Mouse (Mus musculus) MEL (cell line): ENCODE measurements around the gene Sepsecs. TPM values are rescaled to one million over a fixed set of nuclear protein-coding genes. Genes with fewer than 3 reads are reported as not detected.
A peak's percentile ranks its signal among the peaks of the same experiment; 100 is the strongest.

Experiments
- DNase-seq: peaks from one replicate; pipeline ENCODE4 v3.0.0; 2011; ENCODE audit warnings: low read depth, low spot score
- H3K27ac ChIP-seq: 2 replicates; pipeline ENCODE4 v1.5.1; 2012; ENCODE audit warnings: low read depth, mild to moderate bottlenecking, control low read depth, low read length, moderate library complexity; ENCODE audit not compliant: control insufficient read depth
- H3K27me3 ChIP-seq, 2 experiments: fragments of 150-350 bp in 1 of 2; sonication (generic) in 1 of 2; 2 replicates each; pipeline ENCODE4 v1.6.1; 2012; ENCODE audit warnings: low read length in 2 of 2, mild to moderate bottlenecking in 2 of 2, improper control_type of control experiment in 1 of 2, moderate library complexity in 1 of 2; ENCODE audit not compliant: insufficient read depth in 2 of 2, control insufficient read depth in 1 of 2
- H3K36me3 ChIP-seq, 2 experiments: 2 replicates each; pipeline ENCODE4 v1.6.1; 2012 to 2014; ENCODE audit warnings: low read length in 2 of 2, improper control_type of control experiment in 1 of 2, inconsistent platforms in 1 of 2, mild to moderate bottlenecking in 1 of 2; ENCODE audit not compliant: insufficient read depth in 2 of 2, control insufficient read depth in 1 of 2
- H3K4me1 ChIP-seq, 2 experiments: fragments of 150-350 bp in 1 of 2; sonication (generic) in 1 of 2; 2 replicates each; pipeline ENCODE4 v1.6.1; 2012; ENCODE audit warnings: low read length in 2 of 2, improper control_type of control experiment in 1 of 2, mild to moderate bottlenecking in 1 of 2; ENCODE audit not compliant: insufficient read depth in 2 of 2, control insufficient read depth in 1 of 2
- H3K4me3 ChIP-seq, 2 experiments: fragments of 150-350 bp in 1 of 2; sonication (generic) in 1 of 2; 2 replicates each; pipeline ENCODE4 v1.5.1; 2012; ENCODE audit warnings: low read depth in 2 of 2, low read length in 2 of 2, mild to moderate bottlenecking in 2 of 2, moderate library complexity in 2 of 2, control low read depth in 1 of 2, improper control_type of control experiment in 1 of 2; ENCODE audit not compliant: control insufficient read depth in 1 of 2, insufficient read depth in 1 of 2
- H3K79me2 ChIP-seq: 2 replicates; pipeline ENCODE4 v1.6.1; 2012; ENCODE audit warnings: mild to moderate bottlenecking, low read length, moderate library complexity; ENCODE audit not compliant: control insufficient read depth, poor library complexity, insufficient read depth
- H3K9ac ChIP-seq: 2 replicates; pipeline ENCODE4 v1.6.1; 2012; ENCODE audit warnings: low read depth, mild to moderate bottlenecking, control low read depth, low read length, moderate library complexity; ENCODE audit not compliant: control insufficient read depth, poor library complexity, severe bottlenecking
- H3K9me3 ChIP-seq: fragments of 150-350 bp; sonication (generic); replicated peaks from 2 replicates; pipeline ENCODE4 v1.6.1; 2012; ENCODE audit warnings: mild to moderate bottlenecking, low read length, improper control_type of control experiment, moderate library complexity; ENCODE audit not compliant: insufficient read depth
- BHLHE40 ChIP-seq: IDR thresholded peaks from 2 replicates; pipeline ENCODE4 v1.6.1; 2012; ENCODE audit warnings: low read depth, mild to moderate bottlenecking, inconsistent platforms, low read length, improper control_type of control experiment, borderline replicate concordance
- EP300 ChIP-seq, 2 experiments: IDR thresholded peaks; 2 replicates each; pipeline ENCODE4 v1.6.1; 2011; ENCODE audit warnings: improper control_type of control experiment in 2 of 2, low read length in 2 of 2, low read depth in 1 of 2, mild to moderate bottlenecking in 1 of 2
- ETS1 ChIP-seq: IDR thresholded peaks from 2 replicates; pipeline ENCODE4 v1.6.1; 2012; ENCODE audit warnings: low read depth, mild to moderate bottlenecking, inconsistent platforms, low read length, improper control_type of control experiment, moderate library complexity
- GABPA ChIP-seq: IDR thresholded peaks from 2 replicates; pipeline ENCODE4 v1.6.1; 2012; ENCODE audit warnings: low read depth, mild to moderate bottlenecking, inconsistent platforms, low read length, improper control_type of control experiment, moderate library complexity
- GATA1 ChIP-seq: IDR thresholded peaks from 2 replicates; pipeline ENCODE4 v1.6.1; 2011; ENCODE audit warnings: low read depth, low read length, improper control_type of control experiment
- MXI1 ChIP-seq: IDR thresholded peaks from 2 replicates; pipeline ENCODE4 v1.6.1; 2011; ENCODE audit warnings: mild to moderate bottlenecking, low read depth, low read length, improper control_type of control experiment
- MYB ChIP-seq: IDR thresholded peaks from 2 replicates; pipeline ENCODE4 v1.6.1; 2011; ENCODE audit warnings: mild to moderate bottlenecking, low read depth, low read length, improper control_type of control experiment
- MYC ChIP-seq: IDR thresholded peaks from 2 replicates; pipeline ENCODE4 v1.6.1; 2011; ENCODE audit warnings: low read depth, mild to moderate bottlenecking, low read length, improper control_type of control experiment, moderate library complexity
- NRF1 ChIP-seq: IDR thresholded peaks from 2 replicates; pipeline ENCODE4 v1.6.1; 2014; ENCODE audit warnings: low read depth, mild to moderate bottlenecking, inconsistent platforms, low read length, improper control_type of control experiment, moderate library complexity; ENCODE audit not compliant: poor library complexity, insufficient read depth, severe bottlenecking
- POLR2AphosphoS5 ChIP-seq: IDR thresholded peaks from 2 replicates; pipeline ENCODE4 v1.6.1; 2012; ENCODE audit warnings: low read depth, borderline replicate concordance, mild to moderate bottlenecking, inconsistent platforms, low read length, moderate library complexity, mixed read lengths
- RCOR1 ChIP-seq: IDR thresholded peaks from 2 replicates; pipeline ENCODE4 v1.6.1; 2012; ENCODE audit warnings: low read depth, mild to moderate bottlenecking, inconsistent platforms, low read length, improper control_type of control experiment
- SIN3A ChIP-seq: IDR thresholded peaks from 2 replicates; pipeline ENCODE4 v1.6.1; 2012; ENCODE audit warnings: low read length, improper control_type of control experiment, inconsistent platforms
- TAL1 ChIP-seq: IDR thresholded peaks from 2 replicates; pipeline ENCODE4 v1.6.1; 2012; ENCODE audit warnings: mild to moderate bottlenecking, inconsistent platforms, low read length, moderate library complexity, mixed read lengths
- TCF12 ChIP-seq: IDR thresholded peaks from 2 replicates; pipeline ENCODE4 v1.6.1; 2014; ENCODE audit warnings: low read depth, mild to moderate bottlenecking, inconsistent platforms, low read length, improper control_type of control experiment, moderate library complexity
- ZMIZ1 ChIP-seq: IDR thresholded peaks from 2 replicates; pipeline ENCODE4 v1.6.1; 2012; ENCODE audit warnings: low read depth, mild to moderate bottlenecking, inconsistent platforms, low read length, improper control_type of control experiment, moderate library complexity
- polyA plus RNA-seq, 2 experiments: library from polyadenylated mRNA; stranded (reverse) in 1 of 2; unstranded in 1 of 2; fragments of >175 nt in 1 of 2; fragments of >200 nt in 1 of 2; gene quantifications; 2 replicates each; pipeline versions ENCODE4 v1.2.1 to v1.2.4; 2012; ENCODE audit warnings: low replicate concordance in 2 of 2, low read depth in 1 of 2; ENCODE audit not compliant: insufficient read length in 2 of 2, insufficient read depth in 1 of 2, missing spikeins in 1 of 2
- total RNA-seq: library from RNA; depleted of rRNA; stranded (reverse); fragments of 300-350 nt; gene quantifications from 2 replicates; pipeline ENCODE4 v1.2.3, GENCODE M21; 2012

Gene Sepsecs
- total and polyA plus RNA-seq, 3 experiments = 11.8 to 12.2 TPM; not detected in 1

GRCm38 (mm10) chr5:52641736-52642135, 27.8 kb downstream of the Sepsecs start:
- H3K36me3 ChIP-seq = peaks cover 16 to 36% of the 10 kb centered on the region in 2 experiments
- TF ChIP-seq MYB = no peak
- peak; percentile 39; the same call in 1 of the 2 replicates for TF ChIP-seq TAL1
- TF ChIP-seq EP300 (IDR thresholded peaks at IDR 0.05; ENCODE audit: low read depth in 1 of 2, low read length in 2 of 2) = peak; percentile 89 to 90
- no peak for TF ChIP-seq GABPA
- TF ChIP-seq ETS1 = peak; percentile 96
- no peak for TF ChIP-seq NRF1
- TF ChIP-seq MXI1 = no peak
- peak; percentile 92 for TF ChIP-seq TCF12
- TF ChIP-seq GATA1 = peak; percentile 93
- peak; percentile 73 for TF ChIP-seq RCOR1
- TF ChIP-seq SIN3A = peak; percentile 71
- H3K79me2 ChIP-seq = no peaks in the 10 kb centered on the region

GRCm38 (mm10) chr5:52638916-52639315, 30.6 kb downstream of the Sepsecs start:
- Histone ChIP-seq H3K79me2 (no peaks in the 10 kb centered on the region), H3K27ac (no peak overlapping the region), H3K4me1 (peaks cover 12 to 26% of the 10 kb centered on the region in 2 experiments), H3K9me3 (no peaks in the 10 kb centered on the region), H3K4me3 (no peak overlapping the region), H3K36me3 (peaks cover 6 to 36% of the 10 kb centered on the region in 2 experiments; a peak in 3 of 4 replicates), H3K9ac (no peak overlapping the region), H3K27me3 (no peaks in the 10 kb centered on the region)
- TF ChIP-seq BHLHE40 = no peak
- TF ChIP-seq ZMIZ1 = no peak
- no peak for TF ChIP-seq EP300 (IDR thresholded peaks at IDR 0.05; ENCODE audit: low read depth in 1 of 2, low read length in 2 of 2)
- no peak for TF ChIP-seq MYB
- TF ChIP-seq MYC = no peak
- TF ChIP-seq MXI1 = no peak
- DNase-seq = no peak

More at GRCm38 (mm10) chr5:52641736-52642135, 27.8 kb downstream of the Sepsecs start:
- Histone ChIP-seq H3K27me3 (no peaks in the 10 kb centered on the region), H3K9ac (no peak overlapping the region), H3K27ac (peak overlapping the region; percentile 37), H3K4me1 (peaks cover 10 to 29% of the 10 kb centered on the region in 2 experiments), H3K9me3 (no peaks in the 10 kb centered on the region), H3K4me3 (no peak overlapping the region)
- DNase-seq = peak; percentile 55

GRCm38 (mm10) chr5:52638006-52638405, 31.5 kb downstream of the Sepsecs start:
- Histone ChIP-seq H3K27me3 (no peaks in the 10 kb centered on the region), H3K4me1 (peaks cover 12 to 23% of the 10 kb centered on the region in 2 experiments)

More at GRCm38 (mm10) chr5:52638006-52638405, 31.5 kb downstream of the Sepsecs start:
- Histone ChIP-seq H3K36me3 (peaks cover 2 to 34% of the 10 kb centered on the region in 2 experiments; a peak in 3 of 4 replicates), H3K9ac (no peak overlapping the region), H3K27ac (no peak overlapping the region), H3K9me3 (no peaks in the 10 kb centered on the region), H3K79me2 (no peaks in the 10 kb centered on the region), H3K4me3 (no peak overlapping the region)
- DNase-seq = no peak
- no peak for TF ChIP-seq GATA1
- no peak for TF ChIP-seq POLR2AphosphoS5
- TF ChIP-seq, all 39 proteins: peak for 0
